Mouse (Mus musculus) lung, postnatal 0 days (tissue): Measurements from ENCODE around the gene Smpd3.

Source experiments
- CTCF ChIP-seq: IDR thresholded peaks from 2 replicates; pipeline ENCODE4 v1.5.1; 2016; ENCODE audit warnings: antibody characterized with exemption, mild to moderate bottlenecking
- EP300 ChIP-seq: IDR thresholded peaks from 2 replicates; pipeline ENCODE4 v1.6.1; 2016; ENCODE audit warnings: antibody characterized with exemption, mild to moderate bottlenecking, control low read depth

DNA sequence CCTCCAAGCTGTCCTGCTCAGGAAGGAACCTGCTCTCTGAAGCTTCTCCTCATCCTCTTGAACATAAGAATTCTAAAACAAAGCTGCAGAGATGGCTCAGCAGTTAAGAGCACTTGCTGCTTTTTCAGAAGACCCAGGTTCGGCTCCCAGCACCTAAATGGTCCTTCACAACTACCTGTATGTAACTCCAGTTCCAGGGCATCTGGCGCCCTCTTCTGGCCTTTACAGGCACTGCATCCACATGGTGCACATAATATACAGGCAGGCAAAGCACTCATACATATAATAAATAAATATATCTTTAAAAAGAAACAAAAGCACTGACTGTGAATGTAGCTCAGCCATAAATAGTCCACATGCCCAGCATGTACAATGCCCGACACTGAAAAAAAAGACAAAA is 30.7 kb upstream of the Smpd3 start:
- TF ChIP-seq CTCF, result peak; percentile 30; the same call in 1 of the 2 replicates
- TF ChIP-seq EP300, result no peak
